Mouse (Mus musculus) pancreas, adult 10 weeks (tissue): Measurements from ENCODE around the gene Fam161a. TPM values are rescaled to one million over a fixed set of nuclear protein-coding genes. Genes with fewer than 3 reads are reported as not detected.

Experiments used
- polyA plus RNA-seq: library from polyadenylated mRNA; stranded (reverse); fragments of 350-450 nt; fragmentation: Illumina TruSeq; extraction: RNeasy Lipid Tissue Mini Kit (QIAGEN cat#74804); gene quantifications from one replicate; pipeline ENCODE4 v1.2.3, GENCODE M21; 2015; ENCODE audit warnings: low read depth, low replicate concordance; ENCODE audit not compliant: insufficient read depth

Fam161a gene
- 3.3 TPM for polyA plus RNA-seq

DNA sequence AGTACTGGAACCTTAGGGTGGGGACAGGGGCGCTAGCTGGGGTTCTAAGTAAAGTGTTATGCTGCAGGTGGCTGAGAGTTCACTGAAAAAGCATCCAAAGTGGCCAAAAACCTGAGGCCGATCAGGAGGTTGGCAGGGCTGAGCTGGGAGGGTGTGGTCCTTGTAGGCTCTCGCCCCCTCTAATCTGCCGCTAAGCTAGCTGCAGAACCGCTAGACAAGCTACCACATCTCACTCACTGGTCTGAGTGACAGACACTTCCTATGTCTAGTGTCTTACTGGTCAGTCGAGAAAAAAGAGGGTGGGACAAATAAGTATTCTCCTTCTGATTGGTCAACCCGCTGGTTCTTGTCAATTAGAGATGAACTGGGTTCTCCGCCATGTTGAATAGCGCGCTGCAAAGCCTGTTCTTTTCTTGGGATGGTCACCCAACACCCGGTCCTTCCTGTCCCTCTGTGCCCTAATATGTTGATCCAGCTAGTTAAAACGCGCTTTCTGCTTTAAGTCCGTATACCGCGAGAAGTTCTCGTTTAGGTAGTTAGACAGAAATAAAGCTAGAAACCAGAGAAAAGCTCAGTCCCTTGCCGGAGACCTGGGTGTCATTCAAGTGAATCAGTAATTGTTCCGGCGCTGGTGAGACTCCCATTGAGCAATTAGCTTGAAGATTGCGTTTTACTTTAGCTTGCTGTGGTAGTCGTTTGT, at the start of gene Fam161a:
TSS of gene Fam161a (plus strand) at position 51 of the 700 bp plus-strand sequence.

DNA sequence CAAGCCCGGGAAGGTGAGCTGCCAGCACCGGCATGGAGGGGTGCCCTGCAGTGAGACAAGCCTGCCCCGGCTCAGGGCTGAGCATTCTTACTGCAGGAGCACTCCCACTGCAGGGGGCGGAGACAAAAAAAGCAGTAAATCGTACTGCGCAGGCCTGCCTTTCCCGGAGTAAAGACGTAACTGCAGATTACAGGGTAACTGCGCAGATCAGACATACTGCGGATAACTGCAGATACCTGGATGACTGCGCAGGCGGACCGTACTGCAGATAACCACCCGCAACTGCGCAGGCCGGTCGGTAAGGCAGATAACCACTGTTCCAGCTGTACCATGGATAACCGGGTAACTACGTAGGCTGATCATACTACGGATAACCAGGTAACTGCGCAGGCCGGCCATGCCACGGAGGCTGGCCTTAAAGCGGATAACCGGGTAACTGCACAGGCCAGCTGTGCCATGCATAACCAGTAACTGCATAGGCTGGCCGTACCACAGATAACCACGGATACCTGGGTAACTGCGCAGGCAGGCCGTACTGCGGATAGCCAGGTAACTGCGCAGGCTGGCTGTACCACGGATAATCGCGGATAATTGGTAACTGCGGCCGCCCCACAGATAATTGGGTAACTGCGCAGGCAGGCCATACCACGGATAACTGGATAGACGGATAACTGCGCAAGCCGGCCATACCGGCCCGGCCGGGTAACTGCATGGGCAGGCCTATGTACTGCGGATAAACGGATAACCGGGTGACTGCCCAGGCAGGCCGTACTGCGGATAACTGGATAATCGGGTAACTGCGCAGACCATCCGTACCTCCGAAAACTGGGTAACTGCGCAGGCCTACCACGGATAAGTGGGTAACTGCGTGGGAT, 35.3 kb upstream of the Fam161a start, which contains the start of gene Zrsr1:
TSS of gene Zrsr1 (plus strand) at position 171 of the 875 bp plus-strand sequence.

DNA sequence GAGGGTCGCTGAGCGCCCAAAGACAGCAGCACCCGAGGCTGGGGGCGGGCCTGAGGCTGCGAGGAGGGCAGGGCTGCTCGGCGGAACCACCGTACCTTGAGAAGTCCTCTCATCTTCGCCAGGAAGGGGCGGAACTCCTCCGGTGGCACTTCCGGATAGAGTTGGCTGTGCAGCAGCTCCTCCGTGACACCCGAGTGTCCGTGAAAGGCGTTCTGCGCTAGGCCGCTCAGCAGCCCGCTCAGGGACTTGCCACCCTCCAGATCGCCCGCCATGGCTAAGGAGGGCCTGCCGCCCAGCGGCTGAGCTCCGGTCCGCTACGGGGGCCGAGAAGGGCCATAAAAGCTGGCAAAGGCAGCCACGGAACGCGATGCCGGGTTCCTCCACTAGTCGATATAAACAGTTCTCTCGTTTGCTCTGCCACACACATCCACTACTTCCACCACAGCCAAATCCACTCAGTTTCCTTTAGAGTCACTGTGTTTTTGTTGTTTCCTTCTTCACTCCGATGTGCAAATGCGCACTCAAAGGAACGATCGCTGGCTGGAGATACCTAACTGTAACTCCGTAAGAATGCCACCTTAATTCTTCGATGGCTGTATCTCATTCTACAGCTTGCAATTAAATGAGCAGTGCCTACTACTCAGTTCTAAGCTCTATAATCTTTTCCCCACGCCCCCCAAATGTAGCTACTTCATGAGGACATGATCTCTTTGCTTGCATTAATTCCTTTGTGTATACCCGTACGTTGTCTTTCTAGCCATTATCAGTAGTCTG, 25.2 kb upstream of the Fam161a start, which contains the start of the genes Gm28048 and Commd1:
TSS of gene Gm28048 (minus strand) at position 107 of the 774 bp plus-strand sequence.
TSS of gene Commd1 (minus strand) at position 399 of the 774 bp plus-strand sequence.

DNA sequence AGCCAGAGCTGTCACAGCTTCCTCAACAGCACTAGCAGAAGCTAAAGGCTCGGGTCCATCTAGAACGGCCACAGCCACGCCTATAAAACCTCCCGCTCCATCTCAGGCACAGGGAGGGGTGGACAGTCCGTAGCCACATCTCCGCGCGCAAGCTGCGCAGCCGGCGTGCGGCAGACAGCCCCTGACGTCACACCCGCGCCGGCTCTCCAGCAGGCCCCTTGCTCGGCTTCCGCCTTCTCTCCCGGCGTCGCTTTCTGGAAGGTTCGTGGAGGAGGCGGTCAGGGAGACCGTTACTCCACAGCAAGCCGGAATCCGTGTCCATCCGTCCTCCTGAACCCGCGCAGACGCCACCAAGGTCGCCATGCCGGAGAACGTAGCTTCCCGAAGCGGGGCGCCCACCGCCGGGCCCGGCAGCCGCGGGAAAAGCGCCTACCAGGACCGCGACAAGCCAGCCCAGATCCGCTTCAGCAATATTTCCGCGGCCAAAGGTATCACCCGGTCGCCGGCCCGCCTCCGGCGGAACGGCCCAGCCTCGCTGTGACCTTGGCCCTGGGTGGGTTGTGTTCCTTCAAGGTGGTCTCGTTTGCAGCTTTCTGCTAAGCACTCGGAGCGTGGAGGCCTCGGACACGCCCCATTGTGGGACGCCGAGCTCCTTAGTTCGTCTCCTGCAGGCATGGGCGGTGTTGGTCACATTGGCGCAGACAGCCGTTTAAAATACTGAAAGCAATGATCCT, 16.8 kb upstream of the Fam161a start, which contains the start of gene Cct4:
TSS of gene Cct4 (plus strand) at position 127 of the 734 bp plus-strand sequence.

Other genes with a start within 250 kb of the Fam161a start
- 0.39 TPM for gene B3gnt2, start 146.6 kb upstream of the Fam161a start, polyA plus RNA-seq
- 5.0 TPM for gene Zrsr1, start 35.5 kb upstream of the Fam161a start, polyA plus RNA-seq
- 6.9 TPM for gene Gm28048, start 25.4 kb upstream of the Fam161a start, polyA plus RNA-seq
- 36.5 TPM for gene Commd1, start 25.1 kb upstream of the Fam161a start, polyA plus RNA-seq
- 36.1 TPM for gene Cct4, start 17.0 kb upstream of the Fam161a start, polyA plus RNA-seq
- gene Xpo1, start 248.5 kb downstream of the Fam161a start, polyA plus RNA-seq, result 9.9 TPM